Mouse (Mus musculus) G1E-ER4 (cell line): ENCODE results near the gene Foxo6. TPM values are rescaled to one million over a fixed set of nuclear protein-coding genes. Genes with fewer than 3 reads are reported as not detected.

Experiments used
- GATA1 ChIP-seq: IDR thresholded peaks from one replicate; pipeline ENCODE4 v1.8.0; 2012; ENCODE audit warnings: low read length, inconsistent platforms
- polyA plus RNA-seq: library from polyadenylated mRNA; stranded (reverse); fragments of >175 nt; gene quantifications from 2 replicates; pipeline ENCODE4 v1.2.3, GENCODE M21; 2012

Gene Foxo6
- polyA plus RNA-seq, 1 experiment: not detected

- no peak for TF ChIP-seq GATA1
Measured at GRCm38 (mm10) chr4:120239419-120239818, 47.7 kb downstream of the Foxo6 start.

- TF ChIP-seq GATA1: no peak
Measured at GRCm38 (mm10) chr4:120233243-120233642, 53.9 kb downstream of the Foxo6 start.

DNA sequence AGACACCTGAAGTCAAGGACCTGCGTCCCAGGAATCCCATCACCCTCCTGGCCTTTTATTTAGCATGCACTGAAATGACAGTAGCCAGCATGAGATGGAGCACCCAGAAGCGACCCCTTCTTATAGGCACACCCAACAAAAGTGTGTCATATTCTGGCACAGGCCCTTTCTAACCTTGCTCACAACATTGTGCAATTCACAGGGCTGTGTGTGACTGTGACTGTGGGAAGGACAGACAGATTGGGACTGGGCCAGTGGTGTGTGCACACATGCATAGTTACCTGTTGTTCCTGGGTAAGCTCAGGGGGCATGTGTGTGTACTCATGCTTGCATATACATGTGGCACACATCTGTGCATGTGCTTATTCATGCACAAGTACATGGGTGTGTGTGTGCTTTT lies 54.6 kb downstream of the Foxo6 start:
- TF ChIP-seq GATA1: no peak

- TF ChIP-seq GATA1: no peak
Measured at GRCm38 (mm10) chr4:120231982-120232381, 55.2 kb downstream of the Foxo6 start.

DNA sequence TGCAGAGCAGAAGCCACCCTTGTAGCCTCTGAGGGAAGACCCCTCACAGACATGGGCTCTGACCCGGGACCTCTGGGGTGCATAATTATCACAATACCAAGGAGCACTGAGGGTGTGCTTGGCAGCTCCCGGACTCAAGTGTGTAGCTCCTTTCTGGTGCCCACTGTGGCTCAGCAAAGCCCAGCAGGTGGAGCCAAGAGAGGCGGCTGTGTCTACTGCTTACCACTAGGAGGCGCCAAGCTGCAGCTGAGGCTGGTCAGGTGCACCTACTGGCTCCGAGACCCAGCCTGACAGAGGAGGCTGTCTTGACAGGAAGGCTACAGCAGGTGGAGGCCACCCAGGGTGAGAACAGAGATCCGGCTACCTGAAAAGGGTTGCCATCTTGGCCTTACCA lies 56.9 kb downstream of the Foxo6 start:
- no peak for TF ChIP-seq GATA1

- TF ChIP-seq GATA1: no peak
Measured at GRCm38 (mm10) chr4:120229505-120230255, 57.5 kb downstream of the Foxo6 start.

GRCm38 (mm10) chr4:120228613-120229012 lies 58.5 kb downstream of the Foxo6 start:
- TF ChIP-seq GATA1: no peak

- no peak for TF ChIP-seq GATA1
Measured at GRCm38 (mm10) chr4:120227224-120227623, 59.9 kb downstream of the Foxo6 start.

GRCm38 (mm10) chr4:120226682-120227081 lies 60.5 kb downstream of the Foxo6 start:
- TF ChIP-seq GATA1: no peak

- TF ChIP-seq GATA1: no peak
Measured at GRCm38 (mm10) chr4:120225135-120225780, 61.9 kb downstream of the Foxo6 start.

DNA sequence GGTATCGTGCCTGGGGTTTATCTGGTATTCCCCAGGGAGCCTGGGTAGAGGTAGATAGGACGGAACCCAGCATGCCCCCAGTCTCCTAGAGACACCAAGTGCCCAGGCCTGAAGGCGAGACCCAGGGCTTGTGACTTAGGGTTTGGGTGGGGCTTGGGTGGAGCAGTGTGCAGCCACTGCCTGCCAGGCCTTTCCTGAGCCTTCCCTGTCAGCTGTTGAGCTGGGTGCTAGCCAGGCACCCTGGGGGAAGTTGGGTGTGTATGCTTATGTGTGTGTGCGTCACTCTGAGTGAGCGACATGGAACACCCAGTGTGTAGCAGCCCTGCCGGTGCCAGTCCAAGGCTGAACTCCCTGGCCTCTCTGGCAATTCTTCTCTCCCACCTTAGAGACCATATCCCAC lies 63.3 kb downstream of the Foxo6 start:
- no peak for TF ChIP-seq GATA1

- TF ChIP-seq GATA1: no peak
Measured at GRCm38 (mm10) chr4:120223108-120223745, 63.9 kb downstream of the Foxo6 start.

- TF ChIP-seq GATA1: no peak
Measured at GRCm38 (mm10) chr4:120221708-120222107, 65.4 kb downstream of the Foxo6 start.

DNA sequence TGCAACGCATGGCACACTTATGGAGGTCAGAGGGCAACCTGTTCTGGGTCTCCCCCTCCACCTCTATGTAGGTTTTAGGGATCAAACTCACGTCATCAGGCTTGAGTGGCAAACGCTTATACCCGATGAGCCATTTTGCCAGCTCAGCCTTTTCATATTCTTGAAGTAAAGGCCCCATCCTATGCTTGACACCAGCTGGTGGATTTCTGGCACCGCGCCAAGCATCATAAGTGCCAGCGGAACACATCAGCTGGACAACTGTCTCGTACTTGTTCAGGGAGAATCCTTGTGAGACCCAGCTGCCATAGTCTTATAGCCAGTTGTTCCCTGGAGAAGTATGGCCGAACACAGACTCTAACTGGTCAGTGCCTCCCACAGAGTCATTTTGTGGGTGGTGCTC lies 68.3 kb downstream of the Foxo6 start:
- TF ChIP-seq GATA1: no peak

Other genes starting within 250 kb of the Foxo6 start
- gene AL607142.1, start 222.4 kb downstream of the Foxo6 start, polyA plus RNA-seq: not detected in 2 replicates
- gene Edn2, start 126.1 kb downstream of the Foxo6 start, polyA plus RNA-seq: not detected in 2 replicates
- gene Scmh1, start 117.9 kb upstream of the Foxo6 start, polyA plus RNA-seq: 0.03 TPM in 1 of 2 replicates, not detected in the other
- not detected in 2 replicates for gene Slfnl1, start 244.9 kb upstream of the Foxo6 start, polyA plus RNA-seq